Mouse (Mus musculus) C2C12 (cell line): Measurements from ENCODE around the gene Ncapd2.

Source experiments
- CTCF ChIP-seq: IDR thresholded peaks from one replicate; pipeline ENCODE4 v1.5.1; 2011; ENCODE audit not compliant: control insufficient read depth, insufficient read depth, insufficient read length
- MAX ChIP-seq: IDR thresholded peaks from one replicate; pipeline ENCODE4 v1.6.1; 2011; ENCODE audit warnings: mild to moderate bottlenecking, control low read depth
- MYOG ChIP-seq: IDR thresholded peaks from one replicate; pipeline ENCODE4 v1.6.1; 2011; ENCODE audit not compliant: control insufficient read depth, insufficient read length; ENCODE audit errors: extremely low read depth
- USF1 ChIP-seq: IDR thresholded peaks from one replicate; pipeline ENCODE4 v1.6.1; 2011; ENCODE audit warnings: low read depth, mild to moderate bottlenecking, control low read depth, moderate library complexity

GRCm38 (mm10) chr6:125210436-125210835 lies 18.9 kb upstream of the Ncapd2 start:
- TF ChIP-seq USF1: no peak
- no peak for TF ChIP-seq CTCF
- TF ChIP-seq MYOG: no peak
- no peak for TF ChIP-seq MAX
